Mouse (Mus musculus) kidney, postnatal 14 days (tissue): ENCODE data around the gene Zcchc24.

Experiments used
- DNase-seq: peaks from one replicate; pipeline ENCODE4 v3.0.0; 2022; ENCODE audit warnings: mixed read lengths

The Zcchc24 gene

DNA sequence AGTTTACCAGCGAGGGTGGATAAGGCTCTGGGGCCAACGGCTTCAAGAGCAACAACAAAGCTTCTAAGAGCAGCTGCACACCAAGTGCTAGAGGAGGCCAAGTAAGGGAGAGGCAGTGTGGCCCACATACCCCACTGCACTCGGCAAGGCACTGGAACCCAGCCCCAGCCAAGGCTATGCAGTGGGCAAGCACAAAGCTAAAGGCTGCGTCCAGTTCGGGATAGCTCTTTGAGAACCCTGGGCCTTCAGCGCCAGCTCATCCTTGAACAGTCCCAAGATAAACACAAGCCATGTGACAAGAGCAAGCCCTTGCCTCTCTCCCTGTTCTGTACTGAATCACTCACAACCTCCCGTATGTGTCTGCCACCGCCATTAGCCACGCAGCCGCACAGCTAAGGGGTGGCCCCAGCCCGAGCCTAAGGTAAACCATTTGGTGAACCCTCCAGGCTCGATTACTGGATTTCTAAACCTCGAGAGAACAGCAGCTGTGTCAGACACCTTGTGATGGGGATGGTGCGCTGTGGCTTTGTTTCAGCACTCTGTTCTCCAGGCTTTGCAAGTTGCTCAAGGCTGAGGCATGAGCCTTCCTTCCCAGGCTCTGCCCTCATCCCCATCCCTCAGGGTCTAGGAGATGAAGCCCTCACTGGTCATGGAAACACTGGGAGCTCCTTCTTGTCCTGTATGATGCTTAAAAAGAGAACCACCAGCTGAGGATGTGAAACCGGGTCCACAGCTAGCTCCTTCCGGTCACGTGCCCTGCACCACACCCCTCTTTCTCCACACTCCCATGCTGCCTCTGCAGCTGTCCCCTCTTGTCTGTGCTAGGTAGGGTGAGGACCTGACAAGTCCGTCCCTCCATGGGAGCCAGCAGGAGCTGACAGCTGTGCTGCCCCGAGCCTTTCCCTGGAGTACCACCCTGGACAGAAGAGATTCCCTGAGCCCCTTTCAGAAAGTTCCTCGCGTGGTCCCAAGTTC lies 21.6 kb downstream of the Zcchc24 start:
- DNase-seq: no peak

DNA sequence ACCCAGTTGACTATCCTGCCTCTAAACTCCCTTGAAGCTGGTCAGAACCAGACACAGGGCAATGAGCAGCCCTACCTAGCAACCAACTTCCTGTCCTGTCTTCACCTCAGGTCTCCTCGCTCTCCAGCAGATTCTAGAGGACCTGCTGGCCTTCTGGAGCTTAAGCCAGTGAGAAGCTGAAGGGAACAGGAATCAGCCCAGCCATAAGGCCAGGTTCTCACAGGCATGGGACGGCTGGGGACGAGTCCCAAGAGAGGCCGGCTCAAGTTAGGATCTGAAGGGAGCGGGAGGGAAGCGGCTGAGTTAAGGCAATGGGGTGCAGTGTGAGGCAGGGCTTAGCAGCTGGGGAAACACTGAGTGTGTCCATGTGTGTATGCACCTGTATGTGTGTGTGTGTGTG lies 22.5 kb downstream of the Zcchc24 start:
- DNase-seq: no peak

DNA sequence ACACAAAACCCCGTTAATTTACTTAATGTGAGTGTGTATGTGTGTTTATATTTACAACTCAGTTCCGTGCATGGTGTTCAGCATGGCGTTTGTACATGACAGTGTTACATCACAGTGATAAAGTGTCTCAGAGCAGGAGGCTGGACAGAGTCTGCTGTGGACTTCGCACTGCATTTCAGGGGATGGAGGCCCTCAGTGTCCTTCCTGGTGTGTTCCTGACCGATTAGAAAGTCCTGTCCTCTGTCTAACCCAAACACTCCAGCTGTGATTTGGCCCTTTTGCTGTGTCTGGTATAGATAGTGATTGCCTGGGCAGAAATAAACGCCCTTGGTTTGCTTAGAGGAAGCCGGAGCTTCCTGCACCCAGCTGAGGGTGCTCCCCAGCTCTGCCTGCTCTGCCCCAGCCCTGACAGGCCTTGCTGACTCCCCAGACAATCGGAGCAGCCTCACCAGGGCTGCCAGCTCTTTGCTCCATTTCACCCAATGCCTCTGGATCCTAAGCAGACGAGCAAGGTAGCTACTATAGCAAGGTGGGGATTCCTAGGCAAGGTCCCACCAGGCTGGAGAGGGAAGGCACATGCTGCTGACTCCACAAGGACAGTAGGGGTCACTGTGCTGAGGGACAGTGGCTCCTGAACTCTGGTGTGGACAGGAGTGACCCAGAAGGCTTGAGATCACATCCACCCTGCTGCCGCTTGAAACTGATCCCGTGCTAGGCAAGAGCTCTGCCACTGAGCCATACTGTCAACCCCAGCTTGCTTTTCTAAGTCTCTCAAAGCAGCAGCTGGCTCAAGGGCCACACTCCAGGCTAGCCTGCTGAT lies 23.3 kb downstream of the Zcchc24 start:
- DNase-seq: no peak

DNA sequence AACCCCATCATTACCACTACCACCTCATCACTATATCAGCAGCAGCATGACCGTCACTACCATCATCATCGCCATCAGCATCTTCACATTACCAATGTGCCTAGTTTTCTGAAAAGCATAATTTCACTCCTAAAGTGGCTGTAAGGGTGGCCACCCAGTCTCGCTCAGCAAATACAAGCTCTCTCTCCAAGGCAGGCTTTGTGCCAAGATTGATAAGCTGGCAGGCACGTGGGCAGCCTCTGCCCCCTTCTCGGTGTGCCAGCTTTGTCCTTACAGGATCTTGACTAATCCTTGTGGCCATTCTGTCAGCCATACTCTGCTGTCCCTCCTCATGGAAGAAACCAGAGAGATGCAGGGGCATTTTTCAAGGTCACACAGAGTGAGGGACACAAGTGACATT lies 25.9 kb downstream of the Zcchc24 start:
- no peak for DNase-seq

DNA sequence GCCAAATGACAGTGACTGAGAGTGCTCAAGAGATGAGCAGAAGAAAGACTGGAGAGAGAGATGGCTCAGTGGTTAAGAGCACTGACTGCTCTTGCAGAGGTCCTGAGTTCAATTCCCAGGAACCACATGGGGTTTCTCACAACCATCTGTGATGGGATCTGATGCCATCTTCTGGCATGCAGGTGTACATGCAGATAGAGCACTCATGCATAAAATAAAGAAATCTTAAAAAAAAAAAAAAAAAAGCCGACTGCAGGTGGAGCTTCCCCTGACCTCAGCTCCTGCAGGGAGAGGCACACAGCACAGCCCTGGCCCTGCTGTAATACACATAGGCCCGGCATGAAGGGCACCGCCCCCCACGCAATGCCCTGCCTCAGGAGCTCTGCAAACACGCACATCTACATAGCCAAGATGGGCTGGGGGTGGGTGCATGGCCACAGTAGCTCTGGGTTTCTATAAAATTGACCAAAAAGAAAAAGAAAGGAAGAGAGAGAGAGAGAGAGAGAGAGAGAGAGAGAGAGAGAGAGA lies 26.9 kb downstream of the Zcchc24 start:
- DNase-seq: no peak

DNA sequence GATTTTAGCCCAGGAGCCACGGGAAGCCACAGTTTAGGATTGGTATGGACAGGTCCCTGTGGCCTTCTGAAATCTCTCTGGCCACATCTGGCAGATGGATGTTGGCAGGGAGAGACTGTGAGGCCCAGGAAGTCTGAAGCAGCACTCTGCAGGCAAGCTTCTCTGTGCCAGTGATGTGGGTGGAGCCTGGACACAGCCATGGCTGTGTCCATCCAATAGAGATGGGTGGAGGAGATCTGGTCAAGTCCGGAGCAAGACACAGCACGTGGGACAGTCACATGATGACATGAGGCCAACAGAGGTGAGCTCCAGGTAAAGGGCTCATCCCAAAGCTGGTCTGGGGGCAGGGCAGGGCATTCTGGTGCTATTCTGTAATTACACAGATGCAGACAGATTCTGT lies 27.6 kb downstream of the Zcchc24 start:
- no peak for DNase-seq

DNA sequence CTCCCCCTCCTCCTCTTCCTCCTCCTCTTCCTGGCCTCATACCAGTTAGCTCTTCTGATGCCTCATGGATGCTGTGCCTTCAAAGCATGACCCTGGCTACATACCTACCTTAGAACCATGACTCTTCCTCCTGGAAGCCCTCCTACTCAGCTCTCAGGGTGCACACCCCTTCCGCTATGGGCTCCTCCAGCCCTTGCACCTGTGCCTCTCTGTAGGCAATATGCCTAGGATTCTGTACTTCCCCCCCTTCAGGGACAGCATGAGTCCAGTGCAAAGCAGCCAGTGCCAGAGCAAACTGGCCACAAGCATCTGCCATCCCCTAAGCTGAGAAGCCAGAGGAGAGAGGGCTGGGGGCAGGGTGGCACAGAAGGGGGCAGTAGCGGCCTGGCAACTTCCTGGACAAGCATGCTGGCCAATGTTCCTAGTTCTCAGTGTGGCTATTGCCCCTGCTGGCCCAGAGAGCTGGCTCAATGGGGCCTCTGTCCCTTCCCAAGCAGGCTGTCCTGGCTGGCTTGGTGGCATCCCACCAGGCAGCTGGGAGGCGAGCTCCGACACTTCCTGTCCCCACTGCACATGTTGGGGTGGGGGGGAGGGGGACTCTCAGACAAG lies 28.8 kb downstream of the Zcchc24 start:
- no peak for DNase-seq

DNA sequence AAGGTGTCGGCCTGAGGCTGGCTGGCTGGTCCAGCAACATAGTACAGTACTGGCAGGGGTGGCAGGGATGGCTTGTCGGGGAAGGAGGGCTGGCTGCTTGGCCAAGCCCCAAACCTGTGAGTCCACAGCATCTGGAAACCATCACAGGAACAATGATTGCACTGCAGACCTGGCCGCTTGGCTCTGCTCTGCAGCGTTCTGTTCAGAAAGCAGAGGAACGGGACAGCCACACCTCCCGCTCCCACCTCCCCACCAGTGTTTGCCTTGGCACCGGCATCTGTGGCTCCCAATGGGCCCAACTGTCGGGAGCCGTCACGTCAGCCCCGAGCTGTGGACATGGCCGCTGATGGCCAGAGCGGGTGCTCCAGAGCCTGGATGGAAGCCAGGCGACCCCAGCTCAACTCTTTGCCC lies 30.2 kb downstream of the Zcchc24 start:
- peak; percentile 63 for DNase-seq

DNA sequence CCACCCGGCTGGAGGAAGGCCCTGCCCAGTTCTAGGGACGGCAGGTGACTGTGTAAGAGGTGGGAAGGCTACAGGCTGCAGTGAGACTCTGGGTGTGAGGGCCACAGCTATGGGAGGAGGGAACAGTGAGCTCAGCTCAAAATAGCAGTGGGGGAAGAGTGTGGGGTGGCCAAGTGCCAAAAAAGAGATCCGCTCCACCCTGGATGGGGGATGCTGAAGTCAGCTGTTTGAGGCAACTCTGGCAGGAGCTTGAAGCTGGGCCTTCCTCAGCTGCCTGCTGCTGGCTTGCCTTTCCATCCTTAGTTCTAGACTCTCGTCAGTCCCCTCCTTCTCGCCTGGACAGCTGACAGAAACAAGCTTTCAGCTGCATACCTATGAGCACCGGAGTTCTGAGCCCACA lies 32.2 kb downstream of the Zcchc24 start:
- DNase-seq: peak; percentile 71

DNA sequence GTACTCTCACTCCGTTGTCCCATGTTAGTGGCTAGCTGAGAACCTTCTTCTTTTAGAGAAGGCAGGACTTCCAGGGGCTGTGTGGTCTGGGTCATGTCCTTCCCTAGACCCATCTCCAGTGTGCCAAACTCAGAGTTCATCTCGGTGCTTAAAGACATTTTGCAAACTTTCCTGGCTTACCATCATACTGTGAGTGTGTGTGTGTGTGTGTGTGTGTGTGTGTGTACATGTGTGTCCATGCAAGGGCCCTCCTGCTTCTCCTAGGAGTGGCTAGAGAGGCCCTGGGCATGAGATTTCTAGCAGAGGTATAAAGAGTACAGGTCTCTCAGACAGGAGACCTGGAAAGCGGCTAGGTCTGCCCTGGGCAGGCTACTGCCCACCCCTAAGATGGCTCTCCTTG lies 32.7 kb downstream of the Zcchc24 start:
- DNase-seq: no peak

DNA sequence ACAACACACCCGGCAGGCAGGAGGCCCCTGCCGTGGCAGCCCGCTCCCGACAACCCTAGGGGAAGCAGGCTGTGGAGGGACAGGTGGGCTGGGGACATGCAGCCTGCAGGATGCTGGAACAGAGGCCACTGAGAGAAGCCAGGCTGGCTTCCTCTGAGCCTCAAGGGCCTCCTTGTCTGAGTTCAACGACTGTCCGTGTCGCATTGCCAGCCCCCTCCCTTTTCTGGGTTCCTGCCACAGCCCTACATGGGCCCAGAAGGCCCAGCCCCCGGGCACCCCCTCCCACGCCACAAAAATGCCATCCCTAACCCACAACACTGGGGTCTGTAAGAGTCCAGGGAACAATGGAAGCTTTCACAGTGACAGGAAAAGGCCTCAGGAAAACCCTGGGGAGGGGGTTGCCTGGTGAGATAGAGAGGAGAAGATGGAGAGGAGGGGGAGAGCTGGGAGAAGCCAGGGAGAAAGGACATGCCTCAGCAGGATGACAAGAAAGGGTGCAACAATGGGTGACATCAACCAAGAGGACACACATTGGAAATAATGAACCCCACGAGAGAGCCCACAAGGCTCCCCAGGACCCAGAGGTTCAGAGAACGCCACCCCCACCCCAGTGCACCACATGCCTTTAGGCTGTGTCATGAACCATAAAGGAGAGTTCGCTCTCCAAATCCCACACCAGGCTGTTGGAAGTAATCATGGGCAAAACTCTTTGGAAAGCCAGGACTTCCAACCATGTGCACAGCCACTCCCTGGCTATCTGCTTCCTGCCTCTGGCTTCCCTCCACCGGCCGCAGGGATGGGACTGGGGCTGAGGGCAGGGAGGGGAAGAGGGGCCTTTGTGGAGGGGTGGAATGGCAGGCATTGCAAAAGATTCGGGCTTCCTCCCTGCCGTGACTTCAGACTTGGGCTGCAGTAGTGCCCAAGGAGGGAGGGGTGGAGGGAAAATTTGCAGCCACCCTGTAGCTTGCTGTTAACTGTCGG lies 33.8 kb downstream of the Zcchc24 start:
- no peak for DNase-seq

DNA sequence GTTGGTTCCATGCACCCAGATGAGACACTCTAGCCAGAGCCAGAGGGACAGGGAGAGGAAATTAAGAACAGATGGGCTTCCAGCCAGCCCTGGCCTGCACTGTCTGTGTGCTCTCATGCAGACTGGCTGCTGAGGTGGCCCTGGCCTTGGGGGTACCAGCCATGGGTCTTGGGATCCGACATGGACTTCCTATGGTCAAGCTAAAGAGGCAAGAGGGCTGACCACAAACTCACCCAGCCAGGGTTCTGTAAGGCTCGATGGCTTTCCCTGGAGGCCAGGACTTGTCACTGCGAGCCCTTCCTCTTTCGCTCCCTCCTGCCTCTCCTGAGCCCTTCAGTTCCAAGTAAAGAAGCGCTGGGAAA lies 41.7 kb downstream of the Zcchc24 start:
- DNase-seq: no peak

DNA sequence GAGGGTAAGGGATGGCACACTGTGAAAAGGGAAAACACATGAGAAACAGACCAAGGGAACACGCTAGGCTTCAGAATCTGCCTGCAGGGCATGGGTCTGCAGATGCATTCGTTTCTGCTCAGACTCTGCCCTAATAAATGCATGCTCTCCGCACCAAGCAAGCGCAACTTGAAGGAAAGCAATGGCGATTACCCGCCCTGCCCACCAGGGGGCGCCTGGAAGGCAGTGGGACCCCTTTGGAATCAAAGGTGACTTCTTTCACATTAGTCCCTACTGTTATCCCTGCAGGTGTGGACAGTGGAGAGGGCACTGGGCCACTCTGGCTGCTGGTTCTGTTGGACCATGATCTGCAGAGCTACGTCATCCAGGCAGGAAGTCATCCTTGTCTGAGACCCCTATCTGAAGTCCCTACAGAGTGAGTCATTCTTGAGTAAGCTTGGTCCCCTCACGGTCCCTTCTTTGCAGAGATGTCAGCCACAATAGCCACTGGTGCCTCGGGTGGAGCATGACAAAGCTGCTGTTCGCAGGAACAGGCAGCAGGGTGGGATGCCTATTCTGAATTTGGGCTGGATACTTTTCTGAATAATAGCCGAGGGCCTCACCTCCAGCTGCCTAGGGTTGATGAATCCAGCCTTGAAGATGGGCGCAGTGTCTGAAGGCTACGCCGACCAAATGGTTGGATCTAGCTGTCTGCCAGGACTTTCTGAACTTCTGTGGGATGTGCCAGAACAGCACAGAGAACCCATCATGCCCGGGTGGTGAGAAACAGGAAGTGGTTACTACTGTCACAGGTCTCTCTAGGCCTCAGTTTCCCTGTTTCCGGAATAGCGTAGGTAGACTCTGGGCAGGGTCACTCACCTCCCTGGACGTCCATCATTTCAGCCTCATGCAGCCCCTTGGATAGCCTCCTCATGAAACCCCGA lies 42.4 kb downstream of the Zcchc24 start:
- peak; percentile 52 for DNase-seq

DNA sequence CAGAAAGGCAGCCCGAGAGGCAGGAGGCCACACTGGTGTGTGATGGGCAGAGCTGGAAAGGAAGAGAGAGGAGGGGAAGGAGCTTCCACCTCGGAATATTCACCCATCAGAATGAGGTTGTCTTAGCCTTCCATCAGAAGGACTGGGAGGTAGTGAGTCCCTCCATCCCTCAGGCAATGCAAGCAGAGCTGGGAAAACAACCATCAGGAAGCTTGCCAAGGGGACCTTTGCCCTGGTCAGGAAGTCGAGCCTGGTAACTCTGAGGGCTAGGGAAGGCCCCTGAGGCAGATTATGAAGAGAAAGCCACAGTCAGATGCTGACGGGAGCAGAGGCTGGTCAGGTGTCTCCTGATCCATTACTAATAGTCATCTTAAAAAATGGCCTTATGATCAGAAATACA lies 43.1 kb downstream of the Zcchc24 start:
- DNase-seq: peak; percentile 58

DNA sequence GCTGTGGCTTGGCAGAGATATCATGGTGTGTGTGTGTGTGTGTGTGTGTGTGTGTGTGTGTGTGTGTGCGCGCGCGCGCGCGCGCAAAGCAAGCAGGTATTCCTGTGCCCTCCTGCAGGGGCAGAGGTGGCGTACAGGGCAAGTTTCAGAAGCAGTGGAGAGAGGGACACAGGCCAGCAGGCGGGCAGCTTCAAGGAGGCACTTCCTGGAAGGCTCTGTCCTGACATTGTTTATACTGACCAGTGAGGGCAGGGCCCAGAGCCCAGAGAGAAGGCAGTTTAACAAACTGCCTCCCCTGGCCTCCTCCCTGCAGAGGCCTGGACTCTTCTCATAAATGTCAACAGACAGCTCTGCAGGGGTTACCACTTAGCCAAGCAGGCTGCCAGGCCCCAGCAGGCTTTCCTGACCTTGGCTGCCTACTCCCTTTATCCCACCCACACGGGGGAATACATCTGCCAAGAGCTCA lies 43.8 kb downstream of the Zcchc24 start:
- DNase-seq: peak; percentile 70

DNA sequence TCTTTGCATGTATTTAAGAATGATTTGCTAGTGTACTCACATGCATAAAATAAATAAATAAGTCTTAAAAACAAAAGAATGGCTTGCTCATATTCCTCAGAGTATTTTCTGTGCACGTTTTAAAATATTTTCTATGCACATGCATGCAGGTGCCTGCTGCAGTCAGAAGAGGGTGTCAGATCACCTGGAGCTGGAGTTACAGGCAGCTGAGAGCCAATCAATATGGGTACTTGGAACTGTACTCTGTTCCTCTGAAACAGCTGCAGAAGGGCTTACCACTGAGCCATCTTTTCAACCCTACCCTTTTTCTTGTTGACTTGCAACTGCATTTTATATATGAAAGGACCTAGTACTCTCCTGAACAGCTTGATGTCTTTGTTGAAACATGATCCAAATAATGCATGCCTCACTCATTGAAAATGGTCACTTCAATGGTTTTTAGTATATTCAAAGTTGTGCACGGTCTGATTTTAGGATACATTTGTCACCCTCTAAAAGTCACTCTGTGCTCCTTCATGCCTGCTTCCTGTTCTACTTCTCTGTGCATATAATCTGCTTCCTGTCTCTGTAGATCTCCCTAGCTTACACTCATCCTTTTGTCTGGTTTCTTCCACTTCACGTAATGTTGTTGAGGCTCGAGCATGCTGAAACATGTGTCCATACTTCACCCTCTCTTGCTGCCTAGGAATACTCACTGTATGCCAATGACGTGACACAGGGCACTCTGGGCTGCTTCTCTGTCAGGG lies 47.7 kb downstream of the Zcchc24 start:
- no peak for DNase-seq

DNA sequence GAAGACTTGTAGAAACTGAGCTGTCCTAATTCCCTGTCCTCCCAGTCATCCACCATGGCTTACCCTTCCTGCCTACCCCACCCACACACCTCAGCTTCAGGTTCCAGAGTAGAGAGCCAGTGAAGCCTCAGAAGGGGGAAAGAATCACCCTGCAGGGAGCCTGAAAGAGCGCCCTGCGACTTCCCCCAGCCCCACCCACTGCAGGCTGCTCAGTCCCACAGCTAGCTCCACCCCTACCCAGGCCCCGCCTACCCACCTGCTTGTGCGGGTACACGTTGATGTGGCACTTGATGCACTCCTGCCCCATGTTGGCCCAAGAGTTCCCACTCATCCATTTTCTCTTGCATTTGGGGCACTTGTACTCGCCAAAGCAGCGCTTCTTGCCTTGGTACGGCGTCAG lies 49.5 kb downstream of the Zcchc24 start:
- DNase-seq: no peak

DNA sequence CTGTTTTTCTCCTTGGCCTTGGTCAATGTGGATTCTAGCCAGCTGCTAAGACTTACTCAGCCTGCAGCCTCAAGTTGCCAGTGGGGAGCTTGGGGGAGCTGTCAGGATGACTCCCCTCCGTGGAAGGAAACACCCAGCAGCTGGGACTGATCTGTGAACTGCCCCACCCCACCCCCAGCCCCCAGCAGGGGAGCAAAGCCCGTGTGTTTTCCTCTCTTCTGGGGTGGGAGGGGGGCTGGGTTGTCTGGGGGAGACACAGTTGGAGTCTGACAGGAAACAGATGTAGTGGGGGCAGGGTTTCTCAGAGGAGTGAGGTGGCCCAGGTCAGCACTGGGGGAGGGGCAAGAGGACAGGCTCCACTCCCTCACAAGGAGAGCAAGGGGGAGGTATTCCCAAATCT lies 50.4 kb downstream of the Zcchc24 start:
- DNase-seq: peak; percentile 82

DNA sequence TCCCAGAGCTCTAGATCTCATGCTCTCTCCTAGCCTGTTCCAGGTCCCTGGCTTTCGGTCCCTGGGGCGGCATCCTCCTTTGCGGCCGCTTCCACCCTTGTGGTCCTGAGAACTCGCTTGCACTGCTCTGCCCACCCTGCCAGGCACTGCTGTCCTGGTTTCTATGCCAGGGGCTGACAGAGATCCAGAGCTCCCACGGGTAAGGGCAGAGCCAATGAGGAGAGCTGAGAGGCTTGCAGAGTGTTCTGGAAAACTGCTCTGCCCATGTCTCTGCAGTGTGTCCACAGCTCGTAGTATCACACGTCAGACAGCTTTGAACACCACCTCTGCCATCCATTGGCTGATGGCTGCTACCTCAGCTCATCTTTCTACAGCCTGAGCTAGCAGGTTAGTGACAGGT lies 51.1 kb downstream of the Zcchc24 start:
- no peak for DNase-seq

DNA sequence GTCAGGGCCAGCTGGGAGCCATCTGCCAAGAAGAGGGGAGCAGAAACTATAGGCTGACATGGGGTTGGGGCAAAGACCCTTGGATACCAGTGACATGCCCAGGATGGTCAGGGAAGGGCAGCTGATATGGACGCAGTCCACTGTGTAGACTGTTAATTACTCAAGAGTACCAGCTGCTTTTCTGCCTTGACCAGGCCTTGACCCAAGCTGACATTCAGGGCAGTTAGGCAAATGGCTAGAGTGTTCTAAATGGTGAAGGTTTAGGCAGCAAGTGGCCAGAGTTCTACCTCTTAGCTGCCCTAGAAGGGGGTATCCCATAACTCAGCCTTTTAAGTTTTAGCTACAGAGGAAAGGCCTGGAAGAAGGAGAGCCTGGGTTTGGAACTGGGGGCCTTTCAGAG lies 52.3 kb downstream of the Zcchc24 start:
- no peak for DNase-seq
